In genomic region chr10:79856704-79857451, GRCm38 (mm10) we compare ENCODE assay signal across 1 mouse cellular context.
TF ChIP-seq lines count a peak whose summit lies in the region.

No protein-coding gene starts in this region.

TF ChIP-seq in MEL, 35 proteins besides CTCF, POLR2A, EP300 and RAD21:
- TF ChIP-seq TBP (IDR thresholded peaks at IDR 0.05; ENCODE audit: low read depth, low read length): 0 out of 2 replicates have a peak, but pooled peaks have one; percentile 5
- TF ChIP-seq SIN3A (IDR thresholded peaks at IDR 0.05; ENCODE audit: low read length): no peak; the same call in 1 of the 2 replicates
- TF ChIP-seq MYB (IDR thresholded peaks at IDR 0.05; ENCODE audit: low read depth, low read length): no peak
- TF ChIP-seq ELF1 (IDR thresholded peaks at IDR 0.05; ENCODE audit: low read depth, low read length): 0 out of 2 replicates have a peak, but pooled peaks have one; percentile 14
- no peak for TF ChIP-seq MAZ (IDR thresholded peaks at IDR 0.05; ENCODE audit: low read depth, low read length)
- TF ChIP-seq HCFC1 (IDR thresholded peaks at IDR 0.05; ENCODE audit: low read depth, low read length): no peak
- TF ChIP-seq GABPA (IDR thresholded peaks at IDR 0.05; ENCODE audit: low read depth, low read length): no peak
